Mouse (Mus musculus) ovary, postnatal 36 days (tissue): ENCODE data around the gene Cyth3.

Experiments used
- DNase-seq: peaks from one replicate; pipeline ENCODE4 v3.0.0; 2022; ENCODE audit warnings: low spot score, mixed read lengths

The Cyth3 gene

GRCm38 (mm10) chr5:143668884-143669283 lies 46.6 kb downstream of the Cyth3 start:
- no peak for DNase-seq

GRCm38 (mm10) chr5:143669393-143669792 lies 47.1 kb downstream of the Cyth3 start:
- DNase-seq, result no peak

- DNase-seq, result no peak
Measured at GRCm38 (mm10) chr5:143669839-143670238, 47.6 kb downstream of the Cyth3 start.

DNA sequence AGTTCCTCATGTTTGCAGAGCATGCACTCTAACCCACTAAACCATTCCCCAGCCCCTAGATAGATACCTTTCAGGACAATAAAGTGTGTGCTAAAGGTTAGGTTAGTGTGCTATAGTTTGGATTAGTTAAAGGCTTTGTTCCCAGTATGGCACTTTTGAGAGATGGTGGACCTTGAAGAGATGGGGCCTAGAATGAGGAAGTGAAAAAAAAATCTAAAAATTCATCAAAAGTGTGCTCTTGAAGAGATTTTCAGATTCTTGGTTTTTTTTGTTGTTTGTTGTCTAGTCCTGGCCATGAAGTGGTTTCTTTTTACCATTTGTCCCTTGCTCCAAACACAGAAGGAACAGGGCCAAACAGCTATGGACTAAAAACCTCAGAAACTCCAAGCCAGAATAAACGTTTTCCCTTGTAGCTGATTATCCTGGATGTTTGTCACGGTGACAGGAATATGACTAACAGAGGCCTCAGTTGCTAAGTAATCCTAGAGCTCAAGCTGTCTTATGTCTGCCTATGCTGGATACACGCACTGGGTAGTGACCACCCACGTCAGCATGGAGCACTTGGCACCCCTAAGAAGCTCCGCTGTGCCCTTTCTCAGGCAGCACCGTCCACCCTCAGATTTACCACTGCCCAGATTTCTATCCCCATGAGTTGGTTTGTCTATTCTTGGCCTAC lies 48.6 kb downstream of the Cyth3 start:
- DNase-seq, result no peak

DNA sequence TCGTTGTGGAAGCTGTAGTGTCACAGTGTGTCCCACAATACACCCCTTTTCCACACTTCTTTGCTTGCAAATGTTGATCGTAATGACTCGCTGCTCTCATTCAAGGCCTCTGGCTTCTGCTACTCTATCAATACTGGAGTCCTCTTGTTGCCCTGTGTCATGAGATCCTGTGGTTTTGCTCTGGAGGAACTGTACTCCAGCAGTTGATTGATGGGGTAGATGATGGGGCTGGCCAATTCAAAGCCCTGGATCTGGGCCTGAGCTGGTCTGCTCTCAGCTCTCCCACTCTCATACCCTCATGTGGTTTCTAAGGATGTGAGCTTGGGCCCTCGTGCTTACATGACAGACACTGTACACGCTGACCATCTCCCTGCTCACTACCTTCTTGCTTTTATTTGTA lies 52.3 kb downstream of the Cyth3 start:
- no peak for DNase-seq

DNA sequence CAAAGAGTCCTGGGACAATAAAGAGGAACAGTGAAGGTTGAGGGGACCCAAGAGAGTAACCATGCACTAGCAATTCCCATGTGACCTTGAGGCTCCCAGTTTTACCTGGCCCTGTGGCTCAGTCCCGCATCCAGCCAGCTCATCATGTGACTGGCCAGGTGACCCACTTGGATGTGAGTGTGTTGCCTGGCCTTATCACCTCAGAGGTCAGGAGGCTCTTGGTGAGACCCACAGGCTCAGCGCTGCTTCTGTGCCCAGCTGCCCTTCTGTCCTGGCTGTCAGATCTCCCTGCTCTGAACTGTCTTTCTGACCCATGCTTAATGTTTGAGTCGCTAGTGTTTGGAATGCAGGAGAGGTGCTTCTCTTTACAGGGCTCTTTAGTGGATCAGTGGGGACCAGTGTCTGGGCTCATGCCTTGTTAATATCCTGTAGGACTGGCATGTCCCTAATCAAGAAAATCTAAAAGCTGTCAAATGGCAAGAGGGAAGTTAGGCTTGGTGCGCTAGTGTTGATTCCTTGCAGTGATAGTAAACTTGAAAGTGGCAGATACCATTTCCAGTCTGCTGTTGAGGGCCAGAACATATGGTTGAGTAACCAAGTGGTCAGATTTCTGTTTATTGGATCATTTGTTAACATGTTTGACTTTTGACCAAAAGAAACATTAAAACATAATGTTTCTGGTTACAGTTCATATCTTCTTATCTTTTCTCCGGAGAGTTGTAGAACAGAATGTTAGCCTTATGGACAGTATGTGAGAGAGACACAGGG lies 54.2 kb downstream of the Cyth3 start:
- DNase-seq, result no peak

GRCm38 (mm10) chr5:143677363-143677762 lies 55.1 kb downstream of the Cyth3 start:
- DNase-seq, result no peak

- no peak for DNase-seq
Measured at GRCm38 (mm10) chr5:143678634-143679271, 56.5 kb downstream of the Cyth3 start.

GRCm38 (mm10) chr5:143679654-143680053 lies 57.4 kb downstream of the Cyth3 start:
- no peak for DNase-seq

GRCm38 (mm10) chr5:143683696-143684095 lies 61.4 kb downstream of the Cyth3 start:
- DNase-seq, result no peak

- DNase-seq, result no peak
Measured at GRCm38 (mm10) chr5:143684911-143685390, 62.7 kb downstream of the Cyth3 start.

GRCm38 (mm10) chr5:143686456-143686855 lies 64.2 kb downstream of the Cyth3 start:
- DNase-seq, result no peak

DNA sequence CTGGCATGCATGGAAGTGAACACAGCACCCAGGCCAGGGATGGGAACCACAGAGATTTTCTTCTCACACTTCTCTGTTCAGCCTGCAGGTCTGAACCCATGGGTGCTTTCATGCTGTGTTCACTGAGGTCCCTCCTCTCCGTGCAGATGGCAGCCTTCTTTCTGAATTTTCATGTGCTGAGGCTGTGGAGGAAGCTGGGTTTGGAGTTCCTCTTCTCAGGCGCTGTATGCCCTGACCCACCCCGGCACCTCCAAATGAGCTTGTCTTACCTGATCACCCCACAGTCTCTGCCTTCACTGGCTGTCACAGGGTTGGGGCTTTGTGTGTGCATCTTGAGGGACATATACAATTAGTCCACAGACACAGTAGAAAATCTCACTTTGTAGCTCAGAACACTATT lies 65.3 kb downstream of the Cyth3 start:
- no peak for DNase-seq

DNA sequence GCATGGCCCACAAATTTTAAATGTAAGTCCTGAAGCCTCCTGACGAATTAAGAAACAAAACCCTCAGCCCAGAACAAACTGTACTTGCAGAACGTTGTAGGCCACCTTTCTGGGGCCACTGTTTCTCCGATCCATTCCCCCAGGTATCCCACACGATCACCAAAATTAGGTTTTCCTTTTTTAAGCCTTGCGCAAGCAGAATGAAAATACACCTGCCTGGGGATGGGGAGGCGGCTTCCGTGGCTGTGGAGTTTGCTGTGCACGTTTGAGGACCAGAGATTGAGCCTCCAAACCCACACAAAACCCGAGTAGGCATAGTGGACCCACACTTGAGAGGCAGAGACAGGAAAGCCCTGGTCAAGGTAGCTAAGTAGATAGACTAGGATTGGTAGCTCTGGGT lies 68.1 kb downstream of the Cyth3 start:
- no peak for DNase-seq

- no peak for DNase-seq
Measured at GRCm38 (mm10) chr5:143690926-143691325, 68.7 kb downstream of the Cyth3 start.

- no peak for DNase-seq
Measured at GRCm38 (mm10) chr5:143696323-143696722, 74.1 kb downstream of the Cyth3 start.

GRCm38 (mm10) chr5:143698454-143698853 lies 76.2 kb downstream of the Cyth3 start:
- no peak for DNase-seq

DNA sequence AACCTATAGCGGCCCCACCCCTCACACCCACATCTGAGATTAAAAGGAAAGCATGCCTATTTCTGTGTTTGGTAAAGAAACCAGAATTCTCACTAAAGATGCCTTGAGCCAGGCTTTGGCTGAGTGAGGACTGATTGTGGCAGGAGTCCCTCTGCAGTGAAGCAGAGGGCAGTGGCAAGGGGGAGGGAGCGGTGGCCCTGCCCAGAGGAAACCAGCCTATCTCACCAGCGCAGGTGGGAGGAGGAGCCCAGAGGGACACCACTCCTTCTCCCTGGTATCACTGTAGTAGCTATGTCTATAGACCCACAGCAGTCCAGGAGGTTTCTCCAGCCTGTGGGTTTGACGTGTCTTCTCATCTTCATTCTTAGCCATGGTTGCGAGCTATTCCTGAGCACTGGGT lies 78.0 kb downstream of the Cyth3 start:
- no peak for DNase-seq

DNA sequence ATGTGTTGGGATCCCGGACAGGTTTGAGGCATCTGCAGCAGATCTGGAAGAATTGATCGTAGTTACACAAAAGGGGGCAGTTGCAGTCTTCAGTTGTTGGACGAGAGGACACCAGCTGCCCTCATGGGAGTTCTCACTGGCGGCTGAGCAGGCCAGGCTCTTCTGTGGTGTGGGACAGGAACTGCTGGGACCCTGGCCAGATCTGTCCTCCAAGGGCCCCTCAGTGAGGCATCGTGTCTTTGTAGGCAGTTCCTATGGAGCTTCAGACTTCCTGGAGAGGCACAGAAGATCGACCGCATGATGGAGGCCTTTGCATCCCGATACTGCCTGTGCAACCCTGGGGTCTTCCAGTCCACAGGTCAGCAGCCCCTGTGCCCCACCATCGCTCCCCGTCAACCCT lies 78.8 kb downstream of the Cyth3 start:
- no peak for DNase-seq

DNA sequence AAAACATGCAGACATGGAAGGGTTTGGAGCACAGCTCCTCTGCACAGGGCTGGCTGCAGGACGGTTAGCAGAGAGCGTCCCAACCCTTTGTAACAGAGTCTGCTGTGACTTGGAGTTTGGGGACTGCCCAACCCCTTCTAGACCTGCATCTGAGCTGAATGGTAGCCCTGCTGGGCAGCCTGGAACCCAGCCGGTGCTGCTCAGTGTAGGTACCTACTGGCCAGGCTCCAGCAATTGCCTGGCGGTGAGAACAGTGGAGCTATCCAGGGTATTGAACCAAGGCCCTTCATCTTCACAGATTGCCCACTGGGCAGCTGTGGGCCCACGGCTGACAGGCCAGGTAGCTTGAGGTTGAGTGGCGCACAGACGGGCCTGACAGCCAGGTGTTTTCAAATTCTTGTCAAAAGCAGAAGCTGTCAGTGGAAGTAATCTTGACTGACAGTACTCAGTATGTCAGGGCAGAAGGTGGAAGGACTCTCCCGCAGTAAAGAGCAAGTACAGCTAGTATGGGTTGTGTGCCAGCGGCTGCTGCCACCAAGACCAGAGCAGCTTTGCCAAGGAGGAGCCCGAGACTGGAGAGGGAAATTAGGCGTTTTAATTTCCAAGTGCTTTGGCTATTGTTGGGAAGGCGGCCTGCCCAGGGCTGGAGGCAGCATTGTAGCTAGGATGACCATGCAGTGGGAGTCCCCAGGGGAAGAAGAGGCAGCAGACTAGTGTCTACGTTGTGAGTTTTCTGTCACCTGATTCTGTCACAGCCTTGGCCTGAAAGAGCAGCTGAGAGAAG lies 82.8 kb downstream of the Cyth3 start:
- no peak for DNase-seq

DNA sequence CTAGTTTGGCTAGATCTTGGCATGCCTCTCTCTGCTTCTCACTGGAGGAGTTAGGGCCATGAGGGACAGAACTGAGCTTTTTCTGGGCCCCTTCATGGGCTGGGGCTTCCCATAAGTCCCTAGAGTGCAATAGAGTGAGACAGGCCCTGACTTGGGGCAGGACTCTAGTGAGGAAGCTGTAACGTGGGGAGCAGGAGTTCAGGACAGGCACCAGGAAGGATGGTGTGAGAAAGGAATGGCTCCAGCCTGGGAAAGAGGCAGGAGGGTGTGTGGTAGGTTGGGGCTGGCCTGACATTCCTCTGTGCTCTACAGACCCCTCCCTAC lies 83.4 kb downstream of the Cyth3 start:
- DNase-seq, result no peak

- DNase-seq, result no peak
Measured at GRCm38 (mm10) chr5:143706030-143706821, 84.0 kb downstream of the Cyth3 start.
